Mouse (Mus musculus): ENCODE measurements around the gene Rhod.
"Not testable (repeated sequence)": the region's sequence is repeated elsewhere in the genome, so short reads cannot be mapped to it uniquely, and the experiment has no call there.

The Rhod gene

GRCm38 (mm10) chr19:4409062-4409461 lies 30.2 kb downstream of the Rhod start:
- DNase-seq (ENCODE audit: low spot score in 2 of 2), result no peak

DNA sequence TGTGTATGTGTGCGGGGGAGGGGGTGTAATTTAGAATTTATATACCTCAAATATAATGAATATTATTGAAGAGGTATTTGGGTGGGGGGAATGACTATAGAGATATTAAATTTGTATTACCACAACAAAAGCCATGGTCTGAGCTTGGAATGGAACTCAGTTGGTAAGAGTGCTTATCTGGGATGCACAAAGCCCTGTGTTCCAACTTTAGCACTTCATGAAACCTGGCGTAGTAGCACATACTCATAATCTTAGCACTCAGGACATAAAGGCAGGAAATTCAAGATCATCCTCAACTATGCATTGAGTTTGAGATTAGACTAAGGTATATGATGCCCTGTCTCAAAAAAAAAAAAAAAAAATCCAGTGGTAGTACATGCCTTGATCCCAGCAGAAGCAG lies 34.4 kb downstream of the Rhod start:
- DNase-seq (ENCODE audit: low spot score in 2 of 2), result no peak

- DNase-seq (ENCODE audit: low spot score in 2 of 2), result no peak
Observed at GRCm38 (mm10) chr19:4398959-4399358, 40.3 kb downstream of the Rhod start.

DNA sequence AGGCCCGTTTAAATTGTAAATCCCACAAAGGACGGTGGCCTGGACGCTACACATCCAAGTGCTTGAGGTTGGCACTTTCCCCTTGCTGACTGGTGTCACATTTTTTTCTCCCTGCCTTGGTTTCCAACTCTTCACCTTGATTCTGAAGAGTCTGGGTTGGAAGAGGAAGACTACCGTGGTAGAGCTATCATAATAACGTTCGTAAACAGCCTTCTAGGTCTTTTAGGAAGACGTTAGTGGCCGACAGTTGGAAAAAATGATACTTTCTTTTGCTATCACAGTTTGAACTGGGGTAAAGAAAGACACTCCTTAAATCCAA lies 40.6 kb downstream of the Rhod start:
- no peak for DNase-seq (ENCODE audit: low spot score in 2 of 2)

- DNase-seq (ENCODE audit: low spot score in 2 of 2), result peak; percentile 40 to 48
Observed at GRCm38 (mm10) chr19:4397798-4398629, 41.2 kb downstream of the Rhod start, which contains the start of gene Kdm2a. TSS of gene Kdm2a (minus strand) at chr19:4398285.

DNA sequence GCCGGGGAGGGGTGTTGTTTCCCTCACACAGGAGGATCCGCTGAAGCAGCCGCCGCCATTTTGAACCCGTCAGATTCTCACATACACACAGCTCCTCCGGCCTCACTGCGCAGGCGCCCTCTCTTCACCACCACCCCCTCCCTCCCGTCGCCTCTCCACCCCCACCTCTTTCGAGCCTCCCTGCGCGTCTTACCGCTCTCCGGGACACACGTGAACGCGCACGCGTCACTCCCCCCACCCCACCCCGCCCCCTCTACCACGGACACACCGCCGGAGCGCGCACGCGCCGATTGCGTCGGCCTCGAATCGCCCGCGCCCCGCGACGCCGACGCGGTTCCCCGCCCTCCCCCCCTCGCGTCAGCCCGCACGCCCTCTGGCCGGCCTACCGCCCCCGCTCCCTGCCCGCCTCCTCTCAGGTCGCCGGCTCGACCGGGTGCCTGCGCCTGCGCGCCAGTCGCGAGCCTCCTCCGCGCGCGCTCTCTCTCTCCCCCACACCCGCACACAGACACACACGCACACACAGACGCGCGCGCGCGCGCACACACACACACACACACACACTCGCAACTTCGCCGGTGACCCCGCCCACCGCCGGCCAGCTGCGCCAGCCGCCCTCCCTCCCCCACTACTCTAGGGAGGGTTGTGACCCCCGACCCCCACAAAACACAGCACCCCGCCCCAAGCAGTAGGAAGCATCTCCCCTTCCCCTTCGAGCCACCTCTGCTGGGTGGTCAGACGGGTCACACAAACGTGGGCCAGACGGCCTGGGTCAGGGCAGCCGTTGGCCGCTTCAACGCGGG lies 42.0 kb downstream of the Rhod start:
- peak; percentile 83 to 94 for DNase-seq (ENCODE audit: low spot score in 2 of 2)

GRCm38 (mm10) chr19:4396081-4396997 lies 42.9 kb downstream of the Rhod start:
- DNase-seq (ENCODE audit: low spot score in 2 of 2), result peak; percentile 22 to 25

DNA sequence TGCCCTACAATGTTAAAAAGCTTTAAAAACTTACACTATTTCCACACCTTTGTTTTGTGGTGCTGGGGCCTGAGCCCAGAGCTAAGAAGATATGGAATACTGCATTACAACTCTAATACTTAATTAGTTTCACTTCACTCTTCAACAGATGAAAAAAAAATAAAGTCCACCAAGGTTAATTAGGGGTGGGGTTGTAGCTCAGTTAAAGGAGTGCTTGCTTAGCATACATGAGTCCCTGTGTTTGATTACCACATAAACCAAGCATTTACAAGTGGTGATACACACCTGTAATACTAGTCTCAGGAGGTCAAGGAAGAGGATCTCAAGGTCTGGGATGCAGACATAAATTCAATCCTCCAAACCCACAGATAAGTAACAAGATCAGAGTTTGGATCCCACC lies 52.0 kb downstream of the Rhod start:
- DNase-seq (ENCODE audit: low spot score in 2 of 2), result no peak

DNA sequence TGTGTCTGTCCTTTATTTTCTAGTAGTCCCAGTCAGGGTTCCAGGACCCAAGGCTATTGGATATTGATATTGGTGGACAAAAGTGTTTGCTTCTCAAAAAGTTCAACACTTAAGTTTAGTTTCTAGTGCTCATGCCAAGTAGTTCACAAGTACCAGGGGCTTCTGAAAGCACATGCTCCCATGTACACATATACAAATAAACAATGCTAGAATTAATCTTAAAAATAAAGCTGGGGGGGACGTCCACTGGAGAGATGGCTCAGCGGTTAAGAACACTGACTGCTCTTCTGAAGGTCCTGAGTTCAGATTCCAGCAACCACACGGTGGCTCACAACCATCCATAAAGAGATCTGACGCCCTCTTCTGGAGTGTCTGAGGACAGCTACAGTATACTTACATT lies 54.2 kb downstream of the Rhod start:
- DNase-seq (ENCODE audit: low spot score in 2 of 2), result no peak

DNA sequence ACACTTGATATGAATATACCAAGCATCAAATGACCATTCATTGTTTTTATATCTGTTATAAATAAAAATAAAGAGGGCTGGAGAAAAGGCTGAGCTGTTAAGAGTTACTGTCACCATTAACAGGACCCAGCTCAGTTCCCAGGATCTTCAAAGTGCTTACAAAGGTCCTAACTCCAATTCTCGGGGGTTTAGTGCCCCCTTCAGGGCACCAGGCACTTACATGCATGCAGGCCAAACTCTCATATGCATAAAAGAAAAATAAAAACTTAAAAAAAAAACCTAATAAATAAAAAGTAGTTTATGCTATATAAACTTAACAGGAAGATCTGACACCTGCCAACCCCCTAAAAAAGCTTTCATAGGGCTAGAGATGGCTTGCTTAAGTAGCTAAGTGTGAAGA lies 54.9 kb downstream of the Rhod start:
- DNase-seq (ENCODE audit: low spot score in 2 of 2), result no peak

DNA sequence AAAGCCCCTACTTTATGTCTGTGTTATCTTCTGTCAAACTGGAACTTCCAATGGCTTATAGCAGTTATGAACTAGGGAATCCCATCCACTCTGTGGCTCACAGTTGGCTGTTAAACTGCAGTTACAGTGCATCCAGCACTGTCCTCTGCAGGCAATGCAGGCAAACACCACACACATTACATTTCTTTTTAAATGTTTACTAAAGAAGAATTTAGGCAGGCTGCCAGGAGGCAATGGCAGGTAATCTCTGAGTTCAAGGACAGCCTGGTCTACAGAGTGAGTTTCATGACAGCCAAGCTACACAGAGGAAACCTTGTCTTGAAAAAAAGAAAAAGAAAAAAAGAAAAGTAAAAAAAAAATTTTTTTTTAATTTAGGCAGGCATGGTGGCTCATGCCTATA lies 55.9 kb downstream of the Rhod start:
- no peak for DNase-seq (ENCODE audit: low spot score in 2 of 2)

DNA sequence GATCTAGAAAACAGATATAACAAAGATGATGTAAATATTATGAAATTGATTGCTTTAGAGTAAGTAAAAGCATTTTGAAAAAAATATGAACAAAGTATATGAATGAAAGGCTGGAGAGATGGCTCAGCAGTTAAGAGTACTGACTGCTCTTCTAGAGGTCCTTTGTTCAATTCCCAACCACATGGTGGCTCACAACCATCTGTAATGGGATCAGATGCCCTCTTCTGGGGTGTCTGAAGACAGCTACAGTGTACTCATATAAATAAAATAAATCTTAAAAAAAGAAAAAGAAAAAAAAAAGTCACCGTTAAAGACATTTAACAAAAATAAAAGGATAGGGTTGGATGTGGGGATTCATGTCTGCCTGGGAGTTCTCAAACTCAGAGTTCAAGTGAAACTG lies 56.9 kb downstream of the Rhod start:
- DNase-seq (ENCODE audit: low spot score in 2 of 2), result not testable (repeated sequence)
